Mouse (Mus musculus) ES-Bruce4 (cell line): ENCODE measurements around the gene Man1c1.

Source experiments
- CTCF ChIP-seq: IDR thresholded peaks from one replicate; pipeline ENCODE4 v1.8.1; 2011; ENCODE audit warnings: low read depth, low read length
- EP300 ChIP-seq: IDR thresholded peaks from 2 replicates; pipeline ENCODE4 v1.6.1; 2011; ENCODE audit warnings: low read depth, low read length; ENCODE audit not compliant: insufficient read depth
- POLR2A ChIP-seq: IDR thresholded peaks from one replicate; pipeline ENCODE4 v1.8.1; 2011; ENCODE audit warnings: low read length; ENCODE audit not compliant: insufficient read depth

GRCm38 (mm10) chr4:134751682-134752380 lies 47.7 kb upstream of the Man1c1 start:
- no peak for TF ChIP-seq CTCF
- TF ChIP-seq POLR2A: no peak
- no peak for TF ChIP-seq EP300
